Mouse (Mus musculus): ENCODE measurements around the gene Irgq. TPM values are rescaled to one million over a fixed set of nuclear protein-coding genes. Genes with fewer than 3 reads are reported as not detected.

Irgq gene
- total and polyA plus RNA-seq, 3 experiments, result 5.1 to 10.1 (median 9.9) TPM

GRCm38 (mm10) chr7:24537591-24537990 lies 7.1 kb downstream of the Irgq start:
- Histone ChIP-seq H3K4me1 (ENCODE audit: control insufficient read depth in 1 of 2, insufficient read depth in 2 of 2) (peaks cover 0 to 39% of the 10 kb centered on the region in 2 experiments; a peak in 2 of 4 replicates), H3K27me3 (replicated peaks) (no peaks in the 10 kb centered on the region), H3K9ac (ENCODE audit: insufficient read depth, low read depth) (no peak overlapping the region), H3K9me3 (replicated peaks; ENCODE audit: low read length) (no peaks in the 10 kb centered on the region), H3K79me2 (replicated peaks; ENCODE audit: control insufficient read depth, extremely low read depth, insufficient read depth, poor library complexity, severe bottlenecking) (no peaks in the 10 kb centered on the region), H3K4me2 (ENCODE audit: insufficient read depth, low read depth, poor library complexity, severe bottlenecking) (no peak overlapping the region), H3K4me3 (replicated peaks in 1 of 3; ENCODE audit: low read depth in 2 of 3, low read length in 2 of 3, poor library complexity in 1 of 3) (no peak overlapping the region), H3K36me3 (replicated peaks in 1 of 2; ENCODE audit: control insufficient read depth in 1 of 2, insufficient read depth in 1 of 2, low read length in 1 of 2) (peaks cover 20 to 39% of the 10 kb centered on the region in 2 experiments), H3K27ac (ENCODE audit: insufficient read depth, low read depth) (no peak overlapping the region)
- dilution Hi-C loops (cut with MboI; ENCODE audit: extremely low pct_ligation_motif_present, extremely low pct_unique_long_range_greater_than_20kb, low sequenced_read_pairs), result no loop called here
- in situ Hi-C loops (cut with MboI; ENCODE audit: low pct_ligation_motif_present, low pct_unique_long_range_greater_than_20kb, low sequenced_read_pairs), result loop anchor here (10.0 kb wide), 2 partner anchors 57 to 107 kb away; no protein-coding TSS in a partner anchor
- TF ChIP-seq GABPA (IDR thresholded peaks at IDR 0.05; ENCODE audit: insufficient replicate concordance, low read depth, low read length) (no peak), KAT2A (IDR thresholded peaks at IDR 0.05; ENCODE audit: insufficient replicate concordance, low read length) (no peak), SMC3 (IDR thresholded peaks at IDR 0.05; ENCODE audit: low read depth, low read length) (no peak), TBP (conservative IDR thresholded peaks at IDR 0.05; ENCODE audit: low read depth, low read length) (no peak), HCFC1 (IDR thresholded peaks at IDR 0.05; ENCODE audit: low read depth, low read length) (no peak), MEF2A (IDR thresholded peaks at IDR 0.05; ENCODE audit: borderline replicate concordance, low read depth, low read length) (no peak), RAD21 (IDR thresholded peaks at IDR 0.05; ENCODE audit: low read depth, low read length) (no peak), CHD1 (IDR thresholded peaks at IDR 0.05; ENCODE audit: low read depth, low read length) (no peak), ZC3H11A (IDR thresholded peaks at IDR 0.05; ENCODE audit: low read depth, low read length) (no peak), MXI1 (IDR thresholded peaks at IDR 0.05; ENCODE audit: low read depth, low read length) (no peak), ZKSCAN1 (IDR thresholded peaks at IDR 0.05; ENCODE audit: borderline replicate concordance, low read depth, low read length) (no peak), ZNF384 (IDR thresholded peaks at IDR 0.05; ENCODE audit: low read depth, low read length) (no peak), POLR2AphosphoS2 (IDR thresholded peaks at IDR 0.05; ENCODE audit: low read depth, low read length) (no peak), JUN (IDR thresholded peaks at IDR 0.05; ENCODE audit: insufficient read depth, low read depth, low read length) (no peak), CTCF (conservative IDR thresholded peaks at IDR 0.05 in 1 of 2, IDR thresholded peaks at IDR 0.05 in 1 of 2; ENCODE audit: low read depth in 2 of 2, low read length in 2 of 2) (no peak), JUND (conservative IDR thresholded peaks at IDR 0.05; ENCODE audit: low read depth, low read length) (no peak)
- no peak for DNase-seq (ENCODE audit: extremely low read depth)

GRCm38 (mm10) chr7:24538154-24538553 lies 7.7 kb downstream of the Irgq start:
- TF ChIP-seq SMC3 (IDR thresholded peaks at IDR 0.05; ENCODE audit: low read depth, low read length) (peak; percentile 23; the same call in 1 of the 2 replicates), MXI1 (IDR thresholded peaks at IDR 0.05; ENCODE audit: low read depth, low read length) (no peak), CTCF (conservative IDR thresholded peaks at IDR 0.05 in 1 of 2, IDR thresholded peaks at IDR 0.05 in 1 of 2; ENCODE audit: low read depth in 2 of 2, low read length in 2 of 2) (peak in 1 of 2 experiments; percentile 19; a peak in 2 of 4 replicates)
- no peak overlapping the region for H3K9ac ChIP-seq (ENCODE audit: insufficient read depth, low read depth)
- H3K79me2 ChIP-seq (replicated peaks; ENCODE audit: control insufficient read depth, extremely low read depth, insufficient read depth, poor library complexity, severe bottlenecking), result no peaks in the 10 kb centered on the region
- in situ Hi-C loops (cut with MboI; ENCODE audit: low pct_ligation_motif_present, low pct_unique_long_range_greater_than_20kb, low sequenced_read_pairs) (loop anchor here (10.0 kb wide), 2 partner anchors 57 to 107 kb away; no protein-coding TSS in a partner anchor), dilution Hi-C loops (cut with MboI; ENCODE audit: extremely low pct_ligation_motif_present, extremely low pct_unique_long_range_greater_than_20kb, low sequenced_read_pairs) (no loop called here)
- no peaks in the 10 kb centered on the region for H3K9me3 ChIP-seq (replicated peaks; ENCODE audit: low read length)
- H3K36me3 ChIP-seq (replicated peaks in 1 of 2; ENCODE audit: control insufficient read depth in 1 of 2, insufficient read depth in 1 of 2, low read length in 1 of 2), result peaks cover 19 to 36% of the 10 kb centered on the region in 2 experiments
- H3K27ac ChIP-seq (ENCODE audit: insufficient read depth, low read depth), result no peak overlapping the region
- DNase-seq (ENCODE audit: extremely low read depth), result no peak
- H3K4me1 ChIP-seq (ENCODE audit: control insufficient read depth in 1 of 2, insufficient read depth in 2 of 2), result peaks cover 0 to 35% of the 10 kb centered on the region in 2 experiments; a peak in 2 of 4 replicates
- no peaks in the 10 kb centered on the region for H3K27me3 ChIP-seq (replicated peaks)
- no peak overlapping the region for H3K4me3 ChIP-seq (replicated peaks in 1 of 3; ENCODE audit: low read depth in 2 of 3, low read length in 2 of 3, poor library complexity in 1 of 3)
- H3K4me2 ChIP-seq (ENCODE audit: insufficient read depth, low read depth, poor library complexity, severe bottlenecking), result no peak overlapping the region

Data from CH12.LX (cell line).